Mouse (Mus musculus) ES-E14 (cell line): ENCODE results near the gene Timm17a.

Experiments used
- MAFK ChIP-seq: IDR thresholded peaks from 2 replicates; pipeline ENCODE4 v1.6.1; 2014; ENCODE audit warnings: mild to moderate bottlenecking, low read depth, low read length, inconsistent platforms; ENCODE audit not compliant: insufficient read depth
- ZNF384 ChIP-seq: IDR thresholded peaks from 2 replicates; pipeline ENCODE4 v1.6.1; 2012; ENCODE audit warnings: low read depth, low read length, inconsistent platforms

DNA sequence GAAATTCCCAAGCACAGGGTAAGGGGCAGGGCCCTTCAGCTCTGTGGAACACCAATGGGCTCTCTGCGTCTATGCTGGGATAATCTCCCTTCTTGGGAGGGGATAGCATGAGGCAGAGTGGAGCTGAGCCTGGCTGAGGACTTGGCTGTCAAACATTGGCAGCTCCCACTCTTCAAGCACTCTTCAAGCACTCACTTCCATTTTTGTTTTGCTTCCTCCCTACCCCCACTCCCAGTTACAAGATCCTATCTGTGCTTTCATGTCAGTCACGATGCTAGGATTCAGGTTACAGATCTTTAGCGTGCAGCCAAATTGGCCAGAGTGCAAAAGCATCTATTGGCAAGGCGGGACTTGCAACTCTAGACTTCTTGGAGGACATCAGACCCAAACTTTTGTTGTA is 60.7 kb downstream of the Timm17a start:
- no peak for TF ChIP-seq ZNF384
- TF ChIP-seq MAFK: no peak
